Comparison of ENCODE assay signal across 8 mouse cellular contexts in the genomic region with DNA sequence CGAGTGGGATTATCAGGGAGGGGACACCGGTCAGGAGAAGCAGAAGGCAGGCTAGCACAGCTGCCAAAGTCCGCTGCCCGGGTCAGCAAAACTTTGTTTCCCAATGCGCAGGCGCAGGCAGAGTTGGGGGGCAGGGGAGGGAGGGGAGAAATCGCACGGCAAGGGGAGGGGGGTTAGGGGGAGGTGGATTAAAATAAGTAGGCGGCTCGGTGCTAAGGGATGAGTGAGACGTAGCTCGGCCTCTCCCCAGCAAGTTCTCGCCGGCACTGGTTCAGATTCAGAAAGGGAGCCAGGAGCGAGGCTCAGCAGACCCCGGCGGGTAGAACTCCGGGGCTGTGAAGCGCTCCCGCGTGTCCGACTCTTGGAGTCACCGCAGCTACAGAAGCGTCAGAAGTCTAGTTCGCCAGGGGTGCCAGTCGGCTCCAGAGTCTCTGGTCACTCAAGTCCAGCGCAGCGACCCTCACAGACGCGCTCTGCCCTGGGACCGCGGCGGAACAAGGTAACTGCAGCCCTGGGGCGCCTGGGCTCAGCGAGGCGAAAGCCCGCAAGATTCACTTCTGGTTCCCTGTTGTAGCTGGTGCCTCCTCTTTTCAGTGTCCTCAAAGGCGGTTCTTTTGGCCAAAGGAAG. TPM values are rescaled to one million over a fixed set of nuclear protein-coding genes. Genes with fewer than 3 reads are reported as not detected.
DNase-seq lines count a peak whose midpoint lies in the region; ATAC-seq lines count a peak whose summit lies in the region.

No protein-coding gene starts in this region.

- peak; percentile 60 for ATAC-seq in embryonic facial prominence, embryonic 13.5 days (ENCODE audit: insufficient number of reproducible peaks, insufficient read depth, low FRiP score, low TSS enrichment, low read depth)
- peak; percentile 32; the same call in 1 of the 2 replicates for ATAC-seq in heart, embryonic 14.5 days (ENCODE audit: insufficient number of reproducible peaks, insufficient read depth, low FRiP score, low read depth)
- peak; percentile 70 for ATAC-seq in kidney, embryonic 16.5 days (ENCODE audit: low FRiP score, low TSS enrichment)

- H3K27ac ChIP-seq in embryonic facial prominence, embryonic 13.5 days = peak overlapping the region; percentile 90
- H3K27ac ChIP-seq in heart, embryonic 14.5 days (replicated peaks in 1 of 2; ENCODE audit: control insufficient read depth in 1 of 2, insufficient read depth in 1 of 2, low read depth in 2 of 2, low read length in 2 of 2) = 0 out of 4 replicates have a peak overlapping the region, but pooled peaks of 1 of the 2 experiments have one; percentile 9
- peak overlapping the region; percentile 70 for H3K27ac ChIP-seq in kidney, embryonic 16.5 days (ENCODE audit: low read length)

- peaks cover 93% of the 10 kb centered on the region for H3K27me3 ChIP-seq in embryonic facial prominence, embryonic 13.5 days
- peaks cover 89% of the 10 kb centered on the region for H3K27me3 ChIP-seq in heart, embryonic 14.5 days (ENCODE audit: control insufficient read depth, insufficient read depth, low read length)
- peaks cover 79% of the 10 kb centered on the region for H3K27me3 ChIP-seq in kidney, embryonic 16.5 days (ENCODE audit: insufficient read depth, low read length)

- H3K4me2 ChIP-seq in embryonic facial prominence, embryonic 13.5 days = peak overlapping the region; percentile 72
- H3K4me2 ChIP-seq in heart, embryonic 14.5 days (ENCODE audit: low read length) = peak overlapping the region; percentile 86
- H3K4me2 ChIP-seq in kidney, embryonic 16.5 days (replicated peaks; ENCODE audit: low read depth, low read length) = peak overlapping the region; percentile 71

- peak overlapping the region; percentile 90 for H3K9ac ChIP-seq in embryonic facial prominence, embryonic 13.5 days
- H3K9ac ChIP-seq in heart, embryonic 14.5 days (ENCODE audit: low read length) = peak overlapping the region; percentile 69
- H3K9ac ChIP-seq in kidney, embryonic 16.5 days (replicated peaks; ENCODE audit: low read length) = peak overlapping the region; percentile 71

- peaks cover 36% of the 10 kb centered on the region for H3K4me1 ChIP-seq in embryonic facial prominence, embryonic 13.5 days
- peaks cover 0 to 11% of the 10 kb centered on the region in 2 experiments; a peak in 2 of 4 replicates for H3K4me1 ChIP-seq in heart, embryonic 14.5 days (ENCODE audit: control insufficient read depth in 2 of 2, insufficient read depth in 2 of 2, low read length in 2 of 2)
- H3K4me1 ChIP-seq in kidney, embryonic 16.5 days (ENCODE audit: insufficient read depth, low read length) = peaks cover 27% of the 10 kb centered on the region

- under 1% methylated on average over 38 of the region's 38 CpGs for WGBS in embryonic facial prominence, embryonic 13.5 days
- under 1% methylated on average over 38 of the region's 38 CpGs for WGBS in heart, embryonic 14.5 days
- under 1% methylated on average over 38 of the region's 38 CpGs for WGBS in kidney, embryonic 16.5 days

- H3K4me3 ChIP-seq in embryonic facial prominence, embryonic 13.5 days = peak overlapping the region; percentile 64
- peak overlapping the region; percentile 37 to 53 for H3K4me3 ChIP-seq in heart, embryonic 14.5 days (ENCODE audit: control insufficient read depth in 1 of 2, insufficient read depth in 1 of 2, low read depth in 1 of 2, low read length in 2 of 2)
- peak overlapping the region; percentile 58 for H3K4me3 ChIP-seq in kidney, embryonic 16.5 days (ENCODE audit: low read length)

- H3K36me3 ChIP-seq in embryonic facial prominence, embryonic 13.5 days = 0 out of 2 replicates have a peak, but pooled peaks cover 3% of the 10 kb centered on the region
- no peaks in the 10 kb centered on the region for H3K36me3 ChIP-seq in heart, embryonic 14.5 days (ENCODE audit: control insufficient read depth, insufficient read depth, low read length)
- no peaks in the 10 kb centered on the region for H3K36me3 ChIP-seq in kidney, embryonic 16.5 days (ENCODE audit: insufficient read depth, low read length)

- no peaks in the 10 kb centered on the region for H3K9me3 ChIP-seq in embryonic facial prominence, embryonic 13.5 days
- H3K9me3 ChIP-seq in heart, embryonic 14.5 days (ENCODE audit: control insufficient read depth, low read length) = no peaks in the 10 kb centered on the region
- H3K9me3 ChIP-seq in kidney, embryonic 16.5 days (ENCODE audit: low read length) = no peaks in the 10 kb centered on the region

- peak; percentile 50 for DNase-seq in Muller cell, postnatal 12 days (ENCODE audit: inconsistent ontology term)
- DNase-seq in lung, postnatal 36 days = peak; percentile 30
- peak; percentile 72 to 73 for DNase-seq in urinary bladder, postnatal 4 days (ENCODE audit: low spot score in 2 of 2)
- no peak for DNase-seq in cerebellum, adult 11 months
- no peak for DNase-seq in right cerebral cortex, postnatal 36 days (ENCODE audit: low spot score in 2 of 2)

RNA-seq across cellular contexts. Expression of a gene that starts 4.4 kb away (rescaled TPM):
- polyA plus RNA-seq in embryonic facial prominence, embryonic 13.5 days (2015; fragmentation: Nextera tagmentation; extraction: Ambion mirVana) = 165 TPM in 2 replicates
- polyA plus RNA-seq in heart, embryonic 14.5 days (2014; fragmentation: Nextera tagmentation; extraction: Ambion mirVana) = 6.8 and 16.8 TPM in 2 replicates
- 20.3 and 30.8 TPM in 2 replicates for polyA plus RNA-seq in kidney, embryonic 16.5 days (2015; fragmentation: Nextera tagmentation; extraction: Ambion mirVana)

Comparison
In these comparisons a context has a peak if more than half of its experiments do, and no peak if none do; other contexts are left out.
1. DNase-seq: peak in Muller cell, postnatal 12 days (single experiment), lung, postnatal 36 days (single experiment) and urinary bladder, postnatal 4 days (2 of 2); none in cerebellum, adult 11 months (single experiment) and right cerebral cortex, postnatal 36 days (0 of 2).
2. Peak in every context shown above with its lines, with median percentiles within 50 percentile points of each other: ATAC-seq, H3K4me2 ChIP-seq, H3K4me3 ChIP-seq and H3K9ac ChIP-seq.